Mouse (Mus musculus) embryonic fibroblast, embryonic 13.5 days (primary cell): ENCODE measurements around the gene Fkbp5.

Source experiments
- CTCF ChIP-seq: IDR thresholded peaks from 2 replicates; pipeline ENCODE4 v1.5.1; 2011; ENCODE audit warnings: mild to moderate bottlenecking, control low read depth, low read length, moderate library complexity, borderline replicate concordance; ENCODE audit not compliant: insufficient read depth
- POLR2A ChIP-seq: IDR thresholded peaks from 2 replicates; pipeline ENCODE4 v1.6.1; 2011; ENCODE audit warnings: low read depth, mild to moderate bottlenecking, control low read depth, low read length, moderate library complexity

DNA sequence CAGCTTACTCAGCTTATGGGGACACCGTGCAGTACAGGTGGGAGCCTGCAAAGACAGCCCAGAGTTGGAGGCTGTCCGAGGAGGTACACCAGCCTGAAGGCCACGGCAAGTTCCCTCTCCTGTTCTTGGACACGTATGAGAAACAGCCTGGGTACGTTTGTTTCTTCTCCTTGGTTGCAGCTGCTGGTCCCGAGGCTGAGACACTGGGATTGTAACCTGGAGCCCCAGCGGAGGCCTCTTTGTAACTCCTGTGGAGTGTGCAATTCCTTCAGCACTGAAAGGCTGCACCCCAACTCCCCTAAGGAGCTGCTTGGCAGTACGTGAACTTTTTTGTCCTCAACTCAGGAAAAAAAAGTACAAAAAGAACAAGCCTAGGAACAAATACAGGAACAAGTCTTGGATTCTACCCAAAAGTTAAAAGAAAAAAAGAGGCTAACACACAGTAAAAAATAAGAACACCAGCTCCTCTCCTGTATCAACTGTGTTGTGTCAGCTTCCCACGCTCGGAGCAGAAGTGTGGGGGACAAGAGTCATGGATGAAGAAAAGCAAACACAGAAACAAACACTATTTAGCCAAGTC lies 105.9 kb downstream of the Fkbp5 start:
- TF ChIP-seq POLR2A, result no peak
- TF ChIP-seq CTCF, result no peak
